Mouse (Mus musculus) retina, embryonic 14.5 days (tissue): ENCODE results near the gene Pgbd5.
A peak's percentile ranks its signal among the peaks of the same experiment; 100 is the strongest.
"Not testable (repeated sequence)": the region's sequence is repeated elsewhere in the genome, so short reads cannot be mapped to it uniquely, and the experiment has no call there.

Experiments
- DNase-seq: peaks from one replicate; pipeline ENCODE4 v3.0.0-alpha.2; 2015; ENCODE audit warnings: low spot score

The Pgbd5 gene

DNA sequence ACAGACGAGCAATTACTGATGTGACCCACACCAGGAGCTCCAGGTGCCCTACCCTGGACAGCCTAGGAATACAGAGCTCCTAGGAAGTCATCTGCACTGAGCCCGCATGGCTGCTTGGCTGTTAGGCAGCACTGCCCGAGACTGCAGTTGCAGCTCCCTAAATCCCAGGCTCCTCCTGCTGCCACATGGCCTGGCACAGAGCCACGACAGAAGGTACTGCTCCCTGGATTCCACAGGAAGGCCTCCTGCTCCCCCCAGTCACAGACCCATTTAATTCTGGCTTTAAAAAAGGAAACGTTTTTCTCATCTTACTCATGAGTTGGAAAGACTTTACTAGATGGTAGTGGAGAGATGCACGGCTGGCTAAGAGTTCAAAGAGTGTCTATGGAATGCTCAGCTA, 10.0 kb downstream of the Pgbd5 start:
- DNase-seq, result no peak

DNA sequence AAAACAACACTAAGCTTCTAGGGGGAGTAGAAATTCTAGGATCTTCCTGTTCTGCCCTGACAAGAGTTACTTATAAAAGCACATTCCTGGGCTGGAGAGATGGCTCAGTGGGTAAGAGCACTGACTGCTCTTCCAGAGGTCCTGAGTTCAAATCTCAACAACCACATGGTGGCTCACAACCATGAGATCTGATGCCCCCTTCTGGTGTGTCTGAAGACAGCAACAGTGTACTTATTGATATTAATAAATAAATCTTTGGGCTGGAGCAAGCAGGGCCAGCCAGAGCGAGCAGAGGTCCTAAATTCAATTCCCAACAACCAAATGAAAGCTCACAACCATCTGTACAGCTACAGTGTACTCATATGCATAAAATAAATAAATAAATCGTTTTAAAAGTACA, 10.7 kb downstream of the Pgbd5 start:
- DNase-seq, result not testable (repeated sequence)

GRCm38 (mm10) chr8:124421413-124421812, 18.0 kb downstream of the Pgbd5 start:
- DNase-seq, result no peak

DNA sequence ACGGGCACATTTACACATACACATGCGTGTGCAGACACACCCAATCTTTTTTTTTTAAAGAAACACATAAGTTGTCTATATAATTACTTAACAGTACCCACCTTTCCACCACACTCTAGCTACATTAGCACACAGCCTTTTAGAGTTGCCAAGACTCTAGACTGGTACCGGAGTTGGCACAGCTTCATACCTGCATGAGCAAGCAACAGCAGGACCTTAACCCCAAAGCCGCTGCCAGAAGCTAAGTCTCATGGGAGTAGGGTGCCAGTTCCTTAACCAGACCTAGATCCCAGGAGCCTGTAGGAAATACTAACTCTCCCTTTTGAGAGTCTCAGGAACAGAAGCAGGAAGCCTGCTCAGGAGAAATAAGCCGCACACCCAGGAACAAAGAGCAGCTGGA, 20.5 kb downstream of the Pgbd5 start:
- DNase-seq, result no peak

- no peak for DNase-seq
These were observed 21.3 kb downstream of the Pgbd5 start for GRCm38 (mm10) chr8:124418185-124418584.

DNA sequence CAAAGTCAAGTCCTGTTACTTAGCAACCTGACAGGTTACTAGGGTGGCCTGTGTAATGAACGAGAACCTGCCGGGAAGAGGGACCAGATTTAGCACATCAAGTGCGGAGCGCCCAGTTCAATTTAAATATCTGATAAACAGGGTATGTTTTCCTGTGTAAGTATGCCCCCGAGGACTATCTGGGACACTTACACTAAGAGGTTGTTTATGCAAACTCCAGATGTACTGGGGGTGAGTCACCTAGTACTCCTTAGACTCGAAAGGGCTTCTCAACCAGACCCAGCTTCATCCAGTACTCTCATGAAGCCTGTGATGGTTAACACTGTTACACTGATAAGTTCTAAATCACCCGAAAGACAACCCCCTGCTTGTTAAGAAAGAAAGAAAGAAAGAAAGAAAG, 22.8 kb downstream of the Pgbd5 start:
- DNase-seq, result no peak

GRCm38 (mm10) chr8:124415789-124416188, 23.7 kb downstream of the Pgbd5 start:
- no peak for DNase-seq

GRCm38 (mm10) chr8:124415002-124415401, 24.5 kb downstream of the Pgbd5 start:
- DNase-seq, result no peak

GRCm38 (mm10) chr8:124413244-124413965, 26.1 kb downstream of the Pgbd5 start:
- DNase-seq, result no peak

GRCm38 (mm10) chr8:124412496-124413243, 26.8 kb downstream of the Pgbd5 start:
- DNase-seq, result no peak

DNA sequence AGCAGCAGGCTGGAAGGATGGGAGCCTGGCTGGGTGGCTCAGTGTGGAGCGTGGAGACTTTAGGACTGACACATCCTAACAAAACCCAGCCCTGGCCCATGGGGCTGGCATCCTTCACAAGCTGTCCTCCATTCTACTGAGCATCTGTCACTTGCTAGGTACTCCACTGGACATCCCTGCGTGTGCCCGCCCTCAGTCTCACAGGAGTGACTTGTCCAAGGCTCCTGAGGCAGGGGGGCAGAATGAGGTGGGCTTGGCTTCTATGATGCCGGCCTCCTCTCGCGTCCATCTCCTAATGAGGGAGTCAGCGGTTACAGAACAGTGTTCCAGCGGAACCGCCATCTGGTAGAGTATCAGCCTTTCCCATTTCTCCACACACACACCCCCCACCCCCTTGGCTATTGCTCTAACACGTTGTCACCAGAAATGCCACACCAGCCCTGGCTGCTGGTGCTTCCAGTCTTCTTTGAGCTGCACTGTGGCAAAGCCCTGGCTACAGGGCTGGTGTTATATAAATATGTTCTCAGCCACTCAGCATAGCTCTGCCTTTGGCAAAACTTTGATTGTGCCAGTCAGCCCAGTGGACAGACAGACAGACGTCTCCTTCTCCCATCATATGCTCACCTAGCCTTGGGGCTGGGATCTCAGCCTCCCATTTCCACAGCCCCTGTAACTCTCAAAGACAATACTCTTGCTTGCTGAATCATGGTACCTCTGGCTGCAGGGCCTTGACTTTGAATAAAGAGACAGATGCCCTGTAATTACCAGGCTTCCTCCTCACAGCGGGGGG, 34.8 kb downstream of the Pgbd5 start:
- DNase-seq, result peak; percentile 19

GRCm38 (mm10) chr8:124403876-124404275, 35.6 kb downstream of the Pgbd5 start:
- peak; percentile 75 for DNase-seq

DNA sequence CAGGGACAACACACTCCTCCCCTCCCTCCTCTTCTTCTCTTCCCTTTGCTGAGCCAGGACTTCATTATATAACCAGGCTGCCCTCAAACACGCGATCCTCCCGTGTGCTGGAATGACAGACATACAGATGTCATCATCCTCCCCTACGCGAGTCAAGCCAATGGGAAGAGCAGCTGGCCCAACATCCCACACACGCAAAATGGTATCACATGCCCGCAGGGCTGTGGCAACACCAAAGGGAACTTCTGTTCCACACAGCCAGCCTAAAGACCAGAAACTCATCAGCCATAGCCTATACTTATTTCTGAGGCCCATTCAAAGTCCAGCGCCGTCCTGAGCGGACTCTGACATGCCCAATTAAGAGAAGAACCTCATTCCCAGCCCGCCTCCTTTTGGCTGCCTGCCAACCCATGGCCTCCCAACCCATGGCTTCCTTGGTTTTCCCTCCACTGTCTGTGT, 40.0 kb downstream of the Pgbd5 start:
- DNase-seq, result peak; percentile 26

GRCm38 (mm10) chr8:124398843-124399402, 40.5 kb downstream of the Pgbd5 start:
- DNase-seq, result peak; percentile 80

DNA sequence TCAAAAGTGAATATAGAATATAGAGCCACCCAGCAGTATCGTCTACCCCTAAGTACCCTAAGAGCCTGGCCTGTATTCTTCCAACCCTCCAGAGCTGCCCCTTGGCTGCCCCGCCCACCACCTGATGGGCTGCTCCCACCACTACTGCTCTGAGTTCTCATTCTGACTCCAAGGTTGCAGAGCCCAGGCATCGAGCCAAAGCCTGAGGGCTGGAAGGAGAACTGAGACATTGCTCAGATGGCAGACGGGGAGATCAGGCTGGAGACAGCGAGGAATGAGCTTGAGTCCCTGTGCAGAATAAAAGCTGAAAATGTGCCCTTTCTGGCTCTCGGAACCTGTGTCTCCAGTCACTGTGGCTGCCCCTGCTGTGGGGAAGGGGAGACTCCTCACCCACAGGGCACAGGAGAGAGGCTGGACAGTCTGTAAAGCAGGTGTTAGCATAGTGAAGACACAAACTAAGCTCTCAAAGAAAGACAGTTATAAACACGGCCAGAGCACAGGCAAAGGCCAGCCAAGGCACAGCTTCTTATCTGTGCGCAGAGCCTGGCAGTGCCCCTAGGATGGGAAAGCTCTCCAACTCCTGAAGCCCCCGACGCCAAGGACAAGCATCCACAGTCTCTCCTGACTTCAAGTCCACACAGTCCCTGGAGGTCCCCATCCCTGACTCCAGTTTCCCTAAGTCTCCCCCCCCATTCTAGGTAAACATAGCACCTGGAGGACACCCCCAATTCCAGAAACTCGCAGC, 42.0 kb downstream of the Pgbd5 start:
- no peak for DNase-seq

DNA sequence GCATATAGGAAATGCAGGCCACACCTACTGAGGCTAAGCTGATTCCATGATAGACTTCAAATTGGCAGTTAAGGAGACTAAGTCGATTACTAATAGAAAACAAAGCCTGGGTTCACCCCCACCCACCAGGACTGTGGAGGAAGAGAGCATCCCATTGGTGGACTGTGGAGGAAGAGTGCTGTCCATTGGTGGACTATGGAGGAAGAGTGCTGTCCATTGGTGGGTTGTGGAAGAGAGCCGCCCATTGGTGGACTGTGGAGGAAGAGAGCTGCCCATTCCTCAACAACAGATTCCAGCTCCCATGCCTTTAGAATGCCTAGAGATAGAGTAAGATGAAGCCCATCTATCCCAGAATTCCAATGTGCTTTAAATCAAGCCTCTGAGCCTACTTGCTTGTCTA, 42.9 kb downstream of the Pgbd5 start:
- no peak for DNase-seq

DNA sequence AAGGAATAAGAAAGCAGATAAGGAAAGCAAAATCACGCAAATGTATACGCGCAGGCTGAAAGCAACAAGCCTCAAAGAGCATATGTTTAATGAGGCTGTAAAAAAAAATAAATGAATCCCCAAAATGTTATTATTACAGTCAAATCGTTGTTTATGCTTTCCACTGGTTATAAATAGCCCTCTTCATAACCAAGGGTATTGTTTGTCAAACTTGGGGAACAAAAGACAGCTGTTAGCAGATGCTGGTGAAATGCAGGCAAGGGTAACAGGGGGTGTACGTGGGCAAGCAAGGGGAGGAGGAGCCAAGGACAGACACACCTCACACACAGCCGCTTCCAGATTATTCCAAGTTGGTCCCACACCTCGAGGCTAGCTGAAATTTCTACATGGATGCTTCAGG, 44.1 kb downstream of the Pgbd5 start:
- no peak for DNase-seq

- DNase-seq, result no peak
These were observed 44.5 kb downstream of the Pgbd5 start for GRCm38 (mm10) chr8:124394951-124395350.

DNA sequence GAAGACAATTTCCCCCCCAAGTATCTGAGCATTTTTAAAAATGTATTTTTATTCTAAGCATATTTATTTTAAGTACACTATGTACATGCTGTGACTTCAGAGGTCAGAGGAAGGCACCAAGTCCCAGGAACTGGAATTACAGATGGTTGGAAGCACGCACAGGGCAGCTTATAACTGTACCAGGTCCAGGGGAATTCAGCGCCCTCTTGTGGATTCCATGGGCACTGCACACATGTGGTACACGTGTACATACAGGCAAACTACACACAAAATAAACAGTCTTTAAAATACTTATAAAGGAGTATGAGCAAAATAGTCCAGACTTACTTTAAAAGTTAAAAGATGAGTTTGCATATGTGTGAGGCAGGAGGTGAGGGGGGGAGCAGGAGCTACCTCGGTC, 45.5 kb downstream of the Pgbd5 start:
- peak; percentile 42 for DNase-seq

DNA sequence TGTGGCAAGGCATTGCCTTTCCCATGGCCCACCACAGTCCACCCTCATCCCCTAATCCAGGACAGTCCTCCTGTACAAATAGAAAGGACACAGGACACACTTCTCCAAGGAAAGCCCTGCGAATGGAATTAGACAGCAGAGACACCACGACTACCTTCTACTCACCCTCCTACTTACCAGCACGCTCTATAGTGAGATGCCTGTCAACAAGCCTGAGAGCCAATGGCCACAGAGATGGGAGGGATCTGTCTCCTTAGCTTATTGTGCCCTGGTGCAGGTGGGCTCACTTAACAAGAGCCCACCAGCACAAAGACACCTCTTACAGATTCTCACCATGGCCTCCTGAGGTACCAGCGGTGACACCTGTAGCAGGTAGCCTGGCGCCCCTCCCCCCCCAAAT, 46.4 kb downstream of the Pgbd5 start:
- no peak for DNase-seq

DNA sequence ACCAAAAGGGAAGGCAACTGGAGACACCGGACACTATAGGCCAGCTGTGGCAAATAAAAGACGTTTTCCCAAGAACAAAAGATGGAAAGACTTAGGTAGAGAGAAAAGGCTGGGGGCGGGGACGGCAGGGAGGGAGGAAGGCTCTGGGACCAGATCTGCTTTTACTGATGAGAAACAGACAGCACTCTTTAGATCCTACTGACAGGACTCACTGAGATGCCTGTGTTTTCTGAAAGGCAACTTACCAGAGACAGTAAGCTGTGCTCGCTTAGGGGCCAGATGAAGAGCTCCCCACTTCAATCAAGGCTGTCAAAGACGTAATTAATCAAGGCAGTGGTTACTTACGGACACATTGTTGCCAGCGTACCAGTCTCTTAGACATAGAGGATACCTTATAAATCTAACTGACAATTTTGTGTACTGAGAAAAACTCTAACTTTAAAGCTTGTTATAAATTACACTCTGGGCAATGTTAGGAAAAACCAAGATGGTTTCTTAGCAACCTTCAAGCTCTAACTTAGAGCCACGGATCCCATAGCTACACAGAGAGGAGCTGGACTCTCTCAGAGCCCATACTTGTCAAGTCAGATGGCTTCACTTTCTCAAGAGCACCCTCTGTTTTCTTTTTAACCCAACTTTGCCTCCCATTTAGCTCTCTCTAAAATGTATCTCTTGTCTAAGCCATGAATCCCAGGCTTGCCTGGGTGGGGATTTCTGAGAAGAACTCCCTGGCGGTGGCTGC, 47.0 kb downstream of the Pgbd5 start:
- no peak for DNase-seq
